Mouse (Mus musculus) layer of hippocampus, postnatal 36 days (tissue): Measurements from ENCODE around the gene Gfpt2. TPM values are rescaled to one million over a fixed set of nuclear protein-coding genes. Genes with fewer than 3 reads are reported as not detected.
"Not testable (repeated sequence)": the region's sequence is repeated elsewhere in the genome, so short reads cannot be mapped to it uniquely, and the experiment has no call there.

Source experiments
- DNase-seq, 2 experiments: peaks; one replicate each; pipeline ENCODE4 v3.0.0; 2022
- total RNA-seq, 2 experiments: library from RNA; stranded (reverse); gene quantifications; 2 replicates each; pipeline ENCODE4 v1.2.3; 2021

Gene Gfpt2
- total RNA-seq, result 1 to 10 TPM; 3.8 to 3.9 TPM

DNA sequence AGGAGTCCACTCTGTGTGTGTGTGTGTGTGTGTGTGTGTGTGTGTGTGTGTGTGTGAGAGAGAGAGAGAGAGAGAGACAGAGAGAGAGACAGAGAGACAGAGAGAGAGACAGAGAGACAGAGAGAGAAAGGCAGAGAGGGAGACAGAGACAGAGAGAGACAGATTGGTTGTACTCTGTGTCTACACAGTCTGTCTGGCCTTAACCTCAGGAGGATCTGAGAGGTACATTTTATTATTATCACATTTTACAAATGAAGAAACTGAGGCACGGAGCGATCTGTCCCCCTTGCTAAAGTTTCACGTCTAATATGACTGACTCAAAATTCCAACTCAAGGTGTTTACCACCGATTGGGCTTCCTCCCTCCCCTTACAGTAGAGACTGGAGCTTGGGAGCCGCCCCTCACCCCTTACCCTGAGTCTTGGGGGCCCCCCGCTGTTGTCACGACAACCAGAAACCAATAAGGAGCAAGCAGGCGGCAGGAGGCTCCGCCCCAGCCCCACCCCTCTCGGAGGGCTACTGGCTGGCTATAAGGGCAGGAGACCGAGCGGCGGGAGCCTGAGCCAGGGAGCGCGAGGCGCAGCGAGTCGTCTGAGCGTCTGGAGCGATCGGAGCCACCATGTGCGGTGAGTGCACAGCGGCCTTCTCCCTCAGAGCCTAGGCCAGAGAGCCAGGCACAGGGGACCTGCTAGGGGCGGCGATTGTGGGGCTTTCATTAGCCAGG lies at the start of gene Gfpt2:
Gene Gfpt2 (plus strand): TSS at position 560 of the 723 bp plus-strand sequence.
- peak; percentile 63 to 73 for DNase-seq

GRCm38 (mm10) chr11:49744981-49745380 lies 49.0 kb upstream of the Gfpt2 start:
- no peak for DNase-seq

- no peak for DNase-seq
Observed at GRCm38 (mm10) chr11:49745839-49746238, 48.1 kb upstream of the Gfpt2 start.

DNA sequence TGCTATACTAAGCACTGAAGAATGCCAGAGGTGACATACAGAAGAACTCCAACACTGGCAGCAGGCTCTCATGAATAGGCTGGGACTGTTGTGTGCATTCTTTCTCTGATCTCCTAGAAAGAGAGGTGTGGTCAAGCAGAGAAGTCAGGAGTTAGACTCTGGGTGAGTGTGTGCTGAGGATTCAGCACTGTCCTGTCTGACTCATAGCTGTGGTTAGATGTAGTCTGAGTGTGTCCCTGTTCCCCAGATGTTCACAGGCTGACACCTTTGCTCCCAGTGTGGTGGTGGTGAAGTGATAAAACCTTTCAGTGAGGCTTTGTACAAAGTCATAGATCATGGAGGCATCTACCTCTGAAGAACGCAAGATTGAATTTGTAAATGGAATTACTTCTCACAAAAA lies 47.2 kb upstream of the Gfpt2 start:
- no peak for DNase-seq

DNA sequence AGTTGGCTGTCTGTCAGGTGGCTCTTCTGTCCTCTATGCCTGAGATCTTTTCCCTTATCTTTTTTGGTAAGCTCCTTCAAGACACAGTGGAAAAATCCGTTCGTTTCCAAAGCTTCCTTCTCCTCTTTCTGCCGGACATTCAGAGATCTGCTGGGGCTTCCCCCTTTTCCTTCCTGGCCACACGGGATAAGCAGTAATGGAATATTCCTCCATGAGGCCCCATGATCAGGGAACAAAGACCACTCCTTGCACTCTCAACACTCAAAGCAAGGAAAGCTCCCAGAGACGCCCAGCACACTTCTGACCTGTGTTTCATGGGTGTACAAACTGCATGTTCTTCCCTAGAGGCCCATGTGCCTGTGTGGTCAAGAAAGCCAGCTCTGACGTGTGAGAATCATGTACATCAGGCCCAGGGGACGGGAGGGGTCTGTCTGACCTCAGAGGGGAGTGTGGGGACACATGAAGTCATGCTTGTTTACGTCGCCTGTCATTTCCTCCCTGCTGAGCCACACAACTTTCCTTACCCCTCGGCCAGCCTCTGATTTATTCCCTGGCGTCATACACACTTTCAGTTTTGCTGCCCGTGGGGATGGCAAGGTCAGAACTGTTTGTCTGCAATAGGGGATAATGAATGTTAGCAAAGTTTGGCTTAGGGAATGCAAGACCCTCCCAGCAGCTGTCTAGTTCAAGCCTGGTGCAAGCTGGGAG lies 38.9 kb upstream of the Gfpt2 start:
- DNase-seq, result no peak

- no peak for DNase-seq
Observed at GRCm38 (mm10) chr11:49758096-49758495, 35.9 kb upstream of the Gfpt2 start.

GRCm38 (mm10) chr11:49761130-49761529 lies 32.8 kb upstream of the Gfpt2 start:
- no peak for DNase-seq

- no peak for DNase-seq
Observed at GRCm38 (mm10) chr11:49763555-49763954, 30.4 kb upstream of the Gfpt2 start.

DNA sequence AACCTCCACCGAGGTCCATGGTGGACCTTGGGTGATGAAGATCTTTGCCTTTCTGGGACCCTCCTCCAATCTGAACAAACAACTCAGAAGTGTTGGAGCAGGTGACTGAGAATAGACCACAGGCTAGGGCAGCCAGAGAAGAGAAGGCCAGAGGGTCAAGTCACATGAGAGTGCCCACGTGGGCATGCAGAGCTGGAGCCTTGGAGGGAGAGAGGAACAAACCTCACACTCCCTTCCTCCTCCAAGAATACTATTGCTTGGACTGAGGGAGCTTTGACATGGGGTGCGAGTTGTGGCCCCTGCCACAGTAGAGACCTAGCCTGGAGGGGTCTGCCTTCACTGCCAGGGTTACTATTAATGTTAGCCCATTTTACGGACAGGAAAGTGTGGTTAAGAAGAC lies 30.0 kb upstream of the Gfpt2 start:
- no peak for DNase-seq

GRCm38 (mm10) chr11:49764639-49765299 lies 29.2 kb upstream of the Gfpt2 start:
- no peak for DNase-seq

GRCm38 (mm10) chr11:49765377-49766136 lies 28.4 kb upstream of the Gfpt2 start:
- no peak for DNase-seq

DNA sequence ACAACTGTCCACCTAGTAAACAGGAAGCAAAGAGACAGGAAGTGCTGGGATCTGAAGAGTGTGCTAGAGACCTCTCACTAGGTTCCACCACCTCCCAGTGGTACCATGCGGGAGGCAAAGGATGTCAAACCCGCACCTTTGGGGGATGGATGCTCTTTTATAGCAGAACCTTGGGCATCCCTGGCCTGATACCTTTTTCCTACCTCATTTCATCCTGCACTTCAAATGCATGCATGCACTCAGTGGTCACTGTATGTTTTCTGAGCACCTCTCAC lies 27.9 kb upstream of the Gfpt2 start:
- DNase-seq, result no peak

DNA sequence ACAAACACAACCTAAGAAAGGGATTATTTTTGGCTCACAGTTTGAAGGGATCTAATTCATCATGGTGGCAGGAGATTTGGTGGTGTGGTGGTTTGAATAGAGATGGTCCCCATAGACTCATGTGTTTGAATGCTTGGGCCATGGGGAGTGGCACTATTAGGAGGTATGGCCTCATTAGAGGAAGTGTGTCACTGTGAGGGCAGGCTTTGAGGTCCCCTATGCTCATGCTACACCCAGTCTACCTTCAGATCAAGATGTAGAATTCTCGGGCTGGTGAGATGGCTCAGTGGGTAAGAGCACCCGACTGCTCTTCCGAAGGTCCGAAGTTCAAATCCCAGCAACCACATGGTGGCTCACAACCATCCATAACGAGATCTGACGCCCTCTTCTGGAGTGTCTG lies 26.5 kb upstream of the Gfpt2 start:
- not testable (repeated sequence) for DNase-seq

DNA sequence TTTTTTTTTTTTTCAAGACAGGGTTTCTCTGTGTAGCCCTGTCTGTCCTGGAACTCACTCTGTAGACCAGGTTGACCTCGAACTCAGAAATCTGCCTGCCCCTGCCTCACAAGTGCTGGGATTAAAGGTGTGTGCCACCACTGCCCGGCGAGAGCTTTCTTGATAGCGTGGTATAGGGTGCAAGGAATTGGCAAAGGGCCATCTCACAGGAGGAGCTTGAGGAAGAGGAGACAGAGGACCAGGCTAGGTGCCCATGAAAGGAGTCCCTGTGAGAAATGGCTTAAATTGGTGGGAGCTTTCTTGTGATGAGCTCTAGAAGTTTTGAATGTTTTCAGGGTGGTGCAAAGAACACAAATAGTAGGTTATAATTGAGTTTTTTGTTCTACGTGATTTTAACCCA lies 25.2 kb upstream of the Gfpt2 start:
- DNase-seq, result no peak

GRCm38 (mm10) chr11:49770676-49771550 lies 23.1 kb upstream of the Gfpt2 start:
- no peak for DNase-seq

- DNase-seq, result no peak
Observed at GRCm38 (mm10) chr11:49772251-49772650, 21.7 kb upstream of the Gfpt2 start.

DNA sequence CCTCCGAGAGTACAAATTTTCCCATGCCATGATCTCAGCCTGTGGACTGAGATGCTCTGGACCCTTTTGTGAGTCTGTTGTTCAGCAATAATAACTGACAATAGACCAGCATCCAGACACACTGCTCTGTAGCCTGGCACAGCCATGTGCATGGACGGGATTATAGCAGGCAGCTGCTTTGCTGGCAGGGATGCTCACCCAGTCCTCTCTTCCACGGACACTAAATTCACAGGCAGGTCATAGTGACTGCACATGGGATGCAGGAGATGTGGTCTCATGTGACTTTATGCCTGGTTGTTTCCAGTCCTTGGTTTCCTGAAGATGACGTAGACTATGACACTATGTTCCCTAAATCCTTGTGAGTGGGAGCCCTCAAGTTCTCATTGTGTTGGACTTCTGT lies 19.1 kb upstream of the Gfpt2 start:
- DNase-seq, result no peak

DNA sequence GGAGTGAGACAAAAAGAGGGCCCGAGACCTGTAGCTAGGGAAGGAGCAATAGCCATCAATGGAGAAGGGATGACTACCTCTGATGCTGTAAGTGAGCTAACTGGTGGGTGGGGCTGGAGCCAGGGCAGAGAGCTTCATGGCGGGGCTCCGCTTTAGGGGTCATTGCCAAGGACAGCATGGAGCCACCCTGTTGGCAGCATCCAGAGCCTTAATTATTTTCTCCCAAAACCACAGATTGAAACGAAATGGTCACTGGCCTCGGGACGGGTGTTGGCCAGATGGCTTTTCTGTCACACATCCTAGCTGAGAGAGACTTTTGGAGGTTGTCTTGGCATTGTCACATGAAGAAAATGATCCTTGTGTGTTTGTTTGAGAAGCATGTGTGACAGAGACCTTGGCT lies 15.1 kb upstream of the Gfpt2 start:
- DNase-seq, result no peak

DNA sequence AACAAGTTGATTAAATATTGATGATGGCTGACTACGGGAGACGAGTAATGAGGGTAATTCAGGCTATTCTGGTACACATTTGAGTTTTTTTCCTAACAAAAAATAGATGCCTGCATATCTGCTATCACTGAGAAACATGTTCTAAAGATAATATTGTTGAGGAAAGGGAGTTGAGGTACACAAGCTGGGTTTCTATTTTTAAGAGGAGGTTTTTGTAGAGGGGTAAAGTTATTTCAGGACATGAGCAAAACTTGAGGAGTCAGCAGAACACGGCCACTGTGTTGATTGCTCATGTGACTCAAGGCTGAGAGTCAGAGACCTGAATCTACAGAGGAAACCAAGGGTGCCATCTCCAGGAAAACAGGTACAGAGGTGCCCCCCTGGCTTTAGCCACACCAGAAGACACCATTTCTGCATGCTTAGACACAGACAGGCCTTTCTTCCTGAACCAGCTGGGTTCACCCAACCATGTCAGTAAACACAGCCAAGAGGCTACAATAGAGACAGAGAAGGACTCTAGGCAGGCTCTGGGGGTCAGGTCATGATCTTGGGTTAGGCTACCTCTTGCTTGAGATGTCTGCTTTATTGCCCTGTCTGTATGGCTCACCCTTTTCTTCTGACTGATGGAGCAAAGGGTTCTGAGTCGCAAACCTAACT lies 13.7 kb upstream of the Gfpt2 start:
- no peak for DNase-seq

DNA sequence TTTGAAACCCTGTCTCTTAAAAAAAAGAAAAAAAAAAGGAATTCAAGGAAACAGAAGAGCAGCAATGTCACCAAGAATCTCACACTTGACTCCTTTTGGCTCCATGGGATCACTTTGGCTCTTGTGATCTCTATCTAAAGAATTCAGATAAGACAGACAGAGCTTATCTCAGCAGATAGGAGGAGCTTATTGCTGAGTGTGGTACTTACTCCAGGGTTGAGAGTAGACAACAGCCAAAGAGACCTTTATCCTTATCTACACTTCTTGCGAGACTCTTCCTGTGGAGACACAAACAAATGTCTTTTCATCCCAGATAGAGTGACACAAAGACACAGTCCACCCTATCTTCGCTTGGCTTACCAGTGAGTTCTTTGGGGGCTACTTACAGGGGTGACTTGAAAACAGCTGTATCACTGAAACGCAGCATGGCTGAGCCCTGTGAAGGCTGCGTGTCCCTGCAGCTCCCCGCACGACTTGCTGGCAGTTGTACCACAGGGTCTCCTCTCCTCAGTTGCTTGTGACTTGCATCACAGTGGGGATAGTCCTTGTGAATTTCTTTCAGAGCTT lies 12.1 kb upstream of the Gfpt2 start:
- DNase-seq, result no peak

- DNase-seq, result no peak
Observed at GRCm38 (mm10) chr11:49793131-49793530, 847 bp upstream of the Gfpt2 start.
